25 mouse cellular contexts compared by ENCODE assay signal in genomic region chrX:116125660-116126059, GRCm38 (mm10).
"Had no signal": no experiment of that assay in that cellular context is flagged by ENCODE, and none has a peak within 500 bp of the region (broad histone marks: within the 10 kb centered on the region; RNA-seq: fewer than 3 reads in every experiment).

No protein-coding gene starts in this region.

- H3K27ac ChIP-seq: embryonic facial prominence, embryonic 10.5 days; embryonic facial prominence, embryonic 12.5 days; embryonic facial prominence, embryonic 13.5 days; embryonic facial prominence, embryonic 15.5 days; forebrain, embryonic 10.5 days; forebrain, embryonic 12.5 days; forebrain, embryonic 13.5 days; forebrain, embryonic 15.5 days; gastrocnemius, adult 2 months; heart, adult 2 months had no signal

- H3K9me3 ChIP-seq: embryonic facial prominence, embryonic 10.5 days; embryonic facial prominence, embryonic 12.5 days; embryonic facial prominence, embryonic 13.5 days; embryonic facial prominence, embryonic 15.5 days; forebrain, embryonic 10.5 days; forebrain, embryonic 12.5 days; forebrain, embryonic 13.5 days; forebrain, embryonic 15.5 days had no signal

- H3K4me3 ChIP-seq: embryonic facial prominence, embryonic 10.5 days; embryonic facial prominence, embryonic 12.5 days; embryonic facial prominence, embryonic 13.5 days; embryonic facial prominence, embryonic 15.5 days; erythroblast, embryonic 14.5 days; forebrain, embryonic 10.5 days; forebrain, embryonic 12.5 days; forebrain, embryonic 13.5 days; forebrain, embryonic 15.5 days; gastrocnemius, adult 2 months; heart, adult 2 months had no signal

- H3K9ac ChIP-seq: embryonic facial prominence, embryonic 12.5 days; embryonic facial prominence, embryonic 13.5 days; embryonic facial prominence, embryonic 15.5 days; forebrain, embryonic 12.5 days; forebrain, embryonic 13.5 days; forebrain, embryonic 15.5 days; forebrain, postnatal 0 days had no signal

- H3K4me1 ChIP-seq: embryonic facial prominence, embryonic 10.5 days; embryonic facial prominence, embryonic 12.5 days; embryonic facial prominence, embryonic 13.5 days; embryonic facial prominence, embryonic 15.5 days; forebrain, embryonic 10.5 days; forebrain, embryonic 12.5 days; forebrain, embryonic 13.5 days; forebrain, embryonic 15.5 days had no signal

- H3K36me3 ChIP-seq: embryonic facial prominence, embryonic 10.5 days; embryonic facial prominence, embryonic 12.5 days; embryonic facial prominence, embryonic 13.5 days; embryonic facial prominence, embryonic 15.5 days; forebrain, embryonic 10.5 days; forebrain, embryonic 12.5 days; forebrain, embryonic 15.5 days had no signal

- DNase-seq: cerebellum, adult 9-10 months; cerebellum, adult 9-11 months; cerebellum, postnatal 10 days; cerebellum, postnatal 14 days; cerebellum, postnatal 25 days; cerebellum, postnatal 36 days; embryo, embryonic 11 days; forebrain, postnatal 0 days; gastrocnemius, adult 2 months; gastrocnemius, postnatal 10 days; gastrocnemius, postnatal 14 days; gastrocnemius, postnatal 25 days; gastrocnemius, postnatal 36 days; heart, adult 11 months; heart, adult 18-20 months; heart, adult 2 months had no signal

- H3K27me3 ChIP-seq: embryonic facial prominence, embryonic 12.5 days; embryonic facial prominence, embryonic 13.5 days; embryonic facial prominence, embryonic 15.5 days; forebrain, embryonic 12.5 days; forebrain, embryonic 13.5 days; forebrain, embryonic 15.5 days had no signal
